Mouse (Mus musculus) left cerebral cortex, adult 2 months (tissue): Measurements from ENCODE around the gene Olfr1410. TPM values are rescaled to one million over a fixed set of nuclear protein-coding genes. Genes with fewer than 3 reads are reported as not detected.

Experiments
- DNase-seq, 2 experiments: peaks; one replicate each; pipeline ENCODE4 v3.0.0; 2021 to 2022; ENCODE audit warnings: low spot score in 2 of 2, mixed read lengths in 1 of 2; ENCODE audit errors: extremely low spot score in 1 of 2
- H3K27ac ChIP-seq: fragments of 200-600 bp; 2 replicates; pipeline ENCODE4 v1.8.1; 2022
- H3K4me3 ChIP-seq: fragments of 200-600 bp; 2 replicates; pipeline ENCODE4 v1.8.1; 2022
- CTCF ChIP-seq: fragments of 200-600 bp; IDR thresholded peaks from 2 replicates; pipeline ENCODE4 v1.8.1; 2022; ENCODE audit warnings: antibody characterized with exemption, mild to moderate bottlenecking, moderate library complexity
- intact Hi-C: fragments of 180-260 bp; cut with DNase I; formaldehyde crosslinking; loops from one replicate; pipeline ENCODE4 v1.15.1; 2025
- long read RNA-seq, 2 experiments: library from polyadenylated mRNA; stranded (forward); transcript quantifications; one replicate each; pipeline ENCODE4 v2.0.0; 2021; ENCODE audit warnings: borderline mapping rate in 2 of 2
- total RNA-seq, 2 experiments: library from RNA; stranded (reverse); gene quantifications; 2 replicates each; pipeline ENCODE4 v1.2.3; 2021

Gene Olfr1410
- total RNA-seq: not detected
- long read RNA-seq, experiment 1: 0 reads
- long read RNA-seq, experiment 2: 0 reads

- no peak for DNase-seq
- Histone ChIP-seq H3K27ac (no peak within 1 kb of the TSS), H3K4me3 (no peak within 1 kb of the TSS)
- no peak for TF ChIP-seq CTCF
- intact Hi-C loops: no loop called here
These were observed at the start of gene Olfr1410 for GRCm38 (mm10) chr1:92605482-92605881. Gene Olfr1410 (plus strand): TSS chr1:92605782.

- intact Hi-C loops: no loop called here
- TF ChIP-seq CTCF: no peak
- DNase-seq: no peak
- Histone ChIP-seq H3K4me3 (no peak within 1 kb of the TSS), H3K27ac (no peak within 1 kb of the TSS)
These were observed 34.6 kb upstream of the Olfr1410 start, which contains the start of gene Olfr1413 for GRCm38 (mm10) chr1:92571022-92571421. Gene Olfr1413 (plus strand): TSS chr1:92571322.

GRCm38 (mm10) chr1:92585479-92585878 lies 20.1 kb upstream of the Olfr1410 start, which contains the start of gene Olfr1412:
Gene Olfr1412 (plus strand): TSS chr1:92585779.
- no peak within 1 kb of the TSS for H3K27ac ChIP-seq
- no peak within 1 kb of the TSS for H3K4me3 ChIP-seq
- intact Hi-C loops: no loop called here
- DNase-seq: no peak
- TF ChIP-seq CTCF: no peak

GRCm38 (mm10) chr1:92594111-92594510 lies 11.5 kb upstream of the Olfr1410 start, which contains the start of gene Olfr1411:
Gene Olfr1411 (plus strand): TSS chr1:92594411.
- intact Hi-C loops: no loop called here
- no peak for DNase-seq
- H3K27ac ChIP-seq: no peak within 1 kb of the TSS
- TF ChIP-seq CTCF: no peak
- no peak within 1 kb of the TSS for H3K4me3 ChIP-seq

GRCm38 (mm10) chr1:92596019-92596418 lies 9.6 kb upstream of the Olfr1410 start:
- Histone ChIP-seq H3K27ac (no peak overlapping the region), H3K4me3 (no peak overlapping the region)
- intact Hi-C loops: no loop called here
- no peak for TF ChIP-seq CTCF
- no peak for DNase-seq

- no peak for TF ChIP-seq CTCF
- H3K4me3 ChIP-seq: no peak overlapping the region
- intact Hi-C loops: no loop called here
- no peak for DNase-seq
- H3K27ac ChIP-seq: no peak overlapping the region
These were observed 2.1 kb downstream of the Olfr1410 start for GRCm38 (mm10) chr1:92607711-92608110.

- peak; percentile 55 to 70 for DNase-seq
- TF ChIP-seq CTCF: peak; percentile 97
- intact Hi-C loops: loop anchor here (2.0 kb wide), 1 partner anchor 138 kb away; the partner anchor contains the start of gene Ndufa10
- Histone ChIP-seq H3K4me3 (no peak overlapping the region), H3K27ac (no peak overlapping the region)
These were observed 5.4 kb downstream of the Olfr1410 start for GRCm38 (mm10) chr1:92611008-92611407.

GRCm38 (mm10) chr1:92613175-92613574 lies 7.6 kb downstream of the Olfr1410 start:
- no peak for TF ChIP-seq CTCF
- intact Hi-C loops: no loop called here
- no peak overlapping the region for H3K4me3 ChIP-seq
- DNase-seq: no peak
- H3K27ac ChIP-seq: no peak overlapping the region

- peak; percentile 72 for TF ChIP-seq CTCF
- DNase-seq: no peak
- Histone ChIP-seq H3K27ac (no peak overlapping the region), H3K4me3 (no peak overlapping the region)
- intact Hi-C loops: loop anchor here (2.0 kb wide), 1 partner anchor 32 kb away; no protein-coding TSS in a partner anchor
These were observed 8.9 kb downstream of the Olfr1410 start for GRCm38 (mm10) chr1:92614516-92614915.

GRCm38 (mm10) chr1:92616046-92616445 lies 10.5 kb downstream of the Olfr1410 start:
- TF ChIP-seq CTCF: no peak
- Histone ChIP-seq H3K4me3 (no peak overlapping the region), H3K27ac (no peak overlapping the region)
- intact Hi-C loops: no loop called here
- no peak for DNase-seq

- H3K27ac ChIP-seq: no peak within 1 kb of the TSS
- intact Hi-C loops: no loop called here
- no peak for TF ChIP-seq CTCF
- no peak within 1 kb of the TSS for H3K4me3 ChIP-seq
- DNase-seq: no peak
These were observed 11.9 kb downstream of the Olfr1410 start, which contains the start of gene Olfr12 for GRCm38 (mm10) chr1:92617488-92617887. Gene Olfr12 (plus strand): TSS chr1:92617788.

- TF ChIP-seq CTCF: no peak
- no peak overlapping the region for H3K4me3 ChIP-seq
- intact Hi-C loops: no loop called here
These were observed 12.8 kb downstream of the Olfr1410 start for GRCm38 (mm10) chr1:92618360-92618759.

GRCm38 (mm10) chr1:92628227-92628626 lies 22.6 kb downstream of the Olfr1410 start:
- Histone ChIP-seq H3K4me3 (no peak overlapping the region), H3K27ac (no peak overlapping the region)
- intact Hi-C loops: no loop called here
- no peak for DNase-seq
- TF ChIP-seq CTCF: no peak

More at GRCm38 (mm10) chr1:92618360-92618759, 12.8 kb downstream of the Olfr1410 start:
- no peak for DNase-seq
- H3K27ac ChIP-seq: no peak overlapping the region
